Mouse (Mus musculus): ENCODE measurements around the gene Gm45837.

Gene Gm45837

DNA sequence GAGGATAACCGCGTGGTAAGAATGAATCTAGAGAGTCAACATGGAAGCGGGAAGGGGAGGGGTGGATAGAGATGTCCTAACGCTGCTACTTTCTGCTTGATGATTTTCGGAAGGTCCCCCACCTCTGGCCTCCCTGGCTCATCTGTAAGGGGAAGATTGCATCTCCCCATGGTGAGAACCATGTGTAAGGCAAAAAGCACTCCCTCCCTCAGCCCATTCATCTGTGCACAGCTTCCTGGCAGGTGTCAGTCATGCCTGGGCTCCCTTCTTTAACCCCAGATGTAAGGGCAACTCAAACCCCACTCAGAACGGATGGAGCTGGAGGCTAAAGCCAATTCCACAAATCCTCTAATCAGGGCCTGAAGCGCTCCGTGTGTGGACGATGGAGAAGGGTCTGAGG, 89.0 kb downstream of the Gm45837 start:
- DNase-seq (ENCODE audit: low read depth, low spot score) = no peak

DNA sequence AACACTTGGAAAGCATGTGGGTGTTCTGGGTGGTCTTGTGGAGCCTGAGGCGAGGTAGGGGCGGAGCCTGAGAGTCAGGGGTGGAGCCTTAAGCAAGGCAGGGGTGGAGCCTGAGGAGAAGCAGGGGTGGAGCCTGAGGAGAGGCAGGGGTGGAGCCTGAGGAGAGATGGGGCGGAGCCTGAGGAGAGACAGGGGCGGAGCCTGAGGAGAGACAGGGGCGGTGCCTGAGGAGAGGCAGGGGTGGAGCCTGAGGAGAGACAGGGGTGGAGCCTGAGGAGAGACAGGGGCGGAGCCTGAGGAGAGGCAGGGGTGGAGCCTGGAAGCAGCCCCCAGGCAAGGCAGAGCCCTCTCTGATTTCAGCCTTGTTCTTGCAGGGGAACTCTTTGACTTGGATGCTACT, 90.5 kb downstream of the Gm45837 start:
- DNase-seq (ENCODE audit: low read depth, low spot score) = peak; percentile 88

DNA sequence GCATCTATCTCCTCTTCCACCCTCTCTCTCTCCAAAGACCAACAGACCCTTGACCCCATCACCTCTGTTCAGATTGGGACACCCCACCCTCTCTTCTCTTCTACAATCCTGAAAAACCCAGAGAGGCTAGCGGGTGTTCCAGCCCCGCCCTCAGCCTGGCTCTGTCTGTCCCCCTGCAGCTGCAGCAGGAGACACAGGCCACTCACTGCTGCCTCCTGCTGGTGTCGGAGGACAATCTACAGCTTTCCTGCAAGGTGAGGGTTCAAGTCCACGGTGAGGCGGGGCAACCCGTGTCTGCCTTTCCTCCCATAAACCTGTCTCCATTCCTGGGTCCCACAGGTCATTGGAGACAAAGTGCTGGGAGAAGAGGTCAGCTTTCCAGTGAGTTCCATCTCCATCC, 91.0 kb downstream of the Gm45837 start:
- peak; percentile 86 for DNase-seq (ENCODE audit: low read depth, low spot score)

DNA sequence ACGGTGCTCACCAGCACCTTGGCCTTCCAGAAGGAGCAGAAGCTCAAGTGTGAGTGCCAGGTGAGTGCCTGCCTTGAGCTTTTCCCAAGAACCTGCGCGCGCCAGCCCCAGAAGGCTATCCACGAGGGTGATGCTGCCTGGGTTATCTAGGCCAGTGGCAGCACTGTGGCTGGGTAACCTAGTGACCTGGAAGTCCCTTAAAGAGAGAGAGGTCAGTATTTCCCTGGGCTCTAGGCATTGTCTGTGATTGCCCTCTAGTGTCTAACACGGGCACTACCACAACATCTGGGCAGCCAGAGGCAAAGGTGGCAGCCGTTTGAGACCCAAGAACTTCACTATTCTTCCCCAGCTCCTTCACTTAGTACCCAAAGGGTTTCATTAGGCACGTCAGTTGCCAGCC, 92.7 kb downstream of the Gm45837 start:
- DNase-seq (ENCODE audit: low read depth, low spot score) = peak; percentile 61

DNA sequence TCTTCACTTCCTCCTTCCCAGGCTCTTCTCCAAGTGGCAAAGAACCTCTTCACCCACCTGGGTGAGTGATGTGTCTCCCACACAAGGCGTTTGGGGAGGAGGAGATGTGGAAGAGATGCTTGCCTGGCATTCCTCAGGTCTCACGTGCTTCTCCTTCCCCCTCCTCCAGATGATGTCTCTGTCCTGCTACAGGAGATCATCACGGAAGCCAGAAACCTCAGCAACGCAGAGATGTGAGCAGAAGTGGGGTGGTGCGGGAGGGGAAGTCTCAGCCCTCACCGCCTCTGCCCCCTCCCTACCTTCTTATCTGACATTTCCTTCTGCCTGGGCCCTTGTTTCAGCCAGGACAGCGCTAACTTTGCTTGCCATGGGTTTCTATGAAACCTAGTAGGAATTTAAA, 93.1 kb downstream of the Gm45837 start:
- no peak for DNase-seq (ENCODE audit: low read depth, low spot score)

DNA sequence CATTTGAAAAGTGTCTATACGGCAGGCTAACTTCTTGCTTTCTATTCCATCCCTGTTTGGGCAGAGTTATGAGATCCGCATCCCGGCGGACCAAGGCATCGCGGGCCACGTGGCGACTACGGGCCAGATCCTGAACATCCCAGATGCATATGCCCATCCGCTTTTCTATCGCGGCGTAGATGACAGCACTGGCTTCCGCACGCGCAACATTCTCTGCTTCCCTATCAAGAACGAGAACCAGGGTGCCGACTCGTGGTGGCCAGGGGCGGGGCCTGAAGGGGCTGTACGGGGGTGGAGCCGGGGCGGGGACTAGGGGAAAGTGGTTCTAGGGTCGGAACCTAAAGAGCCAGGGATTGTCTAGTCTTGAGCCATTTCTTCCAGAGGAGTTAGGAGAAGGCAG, 93.8 kb downstream of the Gm45837 start:
- no peak for DNase-seq (ENCODE audit: low read depth, low spot score)

DNA sequence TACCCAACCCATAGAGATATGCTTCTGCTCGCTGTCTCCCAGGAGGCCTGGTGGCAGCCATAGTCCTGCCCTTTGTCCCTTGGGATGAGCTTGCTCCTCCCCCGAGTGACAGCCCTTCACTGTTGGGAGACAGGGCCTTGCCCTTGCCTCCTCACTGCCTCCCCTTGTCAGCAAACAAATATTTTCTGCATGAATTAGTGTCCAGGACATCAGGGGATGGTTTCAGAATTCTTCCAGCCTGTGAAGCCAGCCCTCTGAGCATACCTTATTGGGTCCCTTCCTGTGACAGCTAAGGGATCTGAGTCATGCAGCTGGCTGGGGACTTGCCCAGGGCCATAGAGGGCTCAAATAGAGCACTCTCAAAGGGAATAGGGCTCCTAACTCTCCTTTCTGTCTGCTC, 98.5 kb downstream of the Gm45837 start:
- no peak for DNase-seq (ENCODE audit: low read depth, low spot score)

DNA sequence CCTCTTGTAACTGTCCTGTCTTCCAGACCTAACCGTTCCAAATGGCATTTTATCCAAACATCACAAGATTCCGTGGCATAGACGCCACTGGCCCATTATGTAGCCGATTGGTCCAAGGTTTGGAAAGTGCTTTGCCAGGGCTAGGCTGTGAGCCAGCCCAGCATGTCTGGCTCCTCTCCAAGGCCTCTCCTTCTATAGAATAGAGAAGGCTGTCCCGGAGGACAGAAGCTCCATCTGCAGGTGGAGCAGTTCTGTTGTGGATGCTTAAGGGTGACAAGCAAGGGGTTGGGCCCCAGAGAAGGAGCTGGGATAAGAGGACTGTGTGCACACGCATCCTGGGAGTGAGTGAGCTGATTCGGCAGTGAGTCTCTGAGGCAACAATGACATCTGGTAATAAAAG, 103.0 kb downstream of the Gm45837 start:
- DNase-seq (ENCODE audit: low read depth, low spot score) = no peak

DNA sequence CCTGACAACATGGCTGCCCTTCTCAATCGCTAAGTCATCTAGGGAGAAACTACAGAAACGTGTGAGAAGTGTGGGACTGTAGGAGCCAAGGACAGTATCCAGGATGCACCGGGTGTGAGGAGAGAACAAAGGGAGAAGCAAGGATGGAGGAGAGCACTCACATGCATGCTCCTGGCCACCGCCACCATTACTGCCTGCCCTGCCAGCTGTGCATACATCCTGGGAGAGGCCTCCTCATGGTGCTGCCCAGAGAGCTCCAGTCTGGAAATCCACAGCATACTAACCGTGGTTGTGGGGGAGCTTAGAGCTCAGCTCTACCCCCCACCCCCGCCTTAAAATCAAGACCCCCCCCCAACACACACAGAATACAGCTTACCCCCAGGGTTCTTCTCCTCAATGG, 104.1 kb downstream of the Gm45837 start:
- DNase-seq (ENCODE audit: low read depth, low spot score) = no peak

DNA sequence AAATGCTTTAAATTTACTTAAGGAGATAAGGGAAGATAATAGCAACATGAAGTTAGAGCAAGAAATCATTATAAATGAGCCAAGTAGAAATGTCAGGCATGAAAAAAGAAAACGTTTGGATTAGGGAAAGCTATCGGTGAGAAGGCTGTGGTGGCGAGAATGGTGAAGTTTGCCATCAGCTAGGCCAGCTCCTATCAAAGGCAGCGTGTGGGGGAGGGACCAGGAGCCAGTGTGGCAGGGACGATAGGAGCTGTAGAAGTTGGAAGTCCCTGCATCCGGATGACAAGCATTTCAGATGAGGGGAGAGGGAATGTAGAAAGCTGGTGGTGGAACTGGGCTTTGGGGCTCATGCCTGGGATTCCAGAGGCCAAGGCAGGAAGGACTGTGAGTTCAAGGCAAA, 104.6 kb downstream of the Gm45837 start:
- DNase-seq (ENCODE audit: low read depth, low spot score) = no peak

DNA sequence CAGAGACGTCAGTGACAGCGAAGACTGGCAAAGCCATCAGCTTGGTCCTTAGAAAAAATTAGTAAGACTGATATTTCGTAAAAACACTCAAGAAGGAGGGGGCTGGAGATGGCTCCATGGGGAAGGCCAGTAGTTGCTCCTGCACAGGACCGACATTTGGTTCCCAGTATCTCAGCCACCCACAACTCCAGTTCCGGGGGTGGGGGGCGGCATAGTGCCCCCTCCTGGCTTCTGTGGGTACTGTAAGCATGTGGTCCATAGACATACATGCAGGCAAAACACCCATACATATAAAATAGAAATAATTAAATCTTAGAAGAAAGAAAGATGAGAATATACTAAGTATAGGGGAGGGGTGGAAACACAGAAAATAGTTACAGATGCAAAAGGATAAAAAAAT, 105.8 kb downstream of the Gm45837 start:
- peak; percentile 31 for DNase-seq (ENCODE audit: low read depth, low spot score)

DNA sequence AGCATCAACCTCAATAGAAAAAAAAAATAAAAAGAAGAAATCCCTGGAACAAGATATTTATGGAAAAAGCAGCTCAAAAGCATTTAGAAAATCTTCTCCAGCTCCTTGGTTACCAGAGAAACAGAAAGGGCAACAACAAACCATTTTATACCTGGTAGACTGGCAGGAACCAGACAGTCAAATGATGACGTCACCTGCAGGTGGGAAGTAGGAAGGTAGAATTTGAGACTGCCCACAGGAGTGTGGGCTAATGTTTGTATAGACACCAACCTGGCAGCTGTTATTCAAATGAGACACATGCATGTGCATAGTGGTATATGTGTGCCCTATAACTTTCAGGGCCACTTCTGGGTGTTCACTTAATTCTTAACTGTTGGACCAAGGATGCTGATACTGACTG, 111.0 kb downstream of the Gm45837 start:
- DNase-seq (ENCODE audit: low read depth, low spot score) = no peak

DNA sequence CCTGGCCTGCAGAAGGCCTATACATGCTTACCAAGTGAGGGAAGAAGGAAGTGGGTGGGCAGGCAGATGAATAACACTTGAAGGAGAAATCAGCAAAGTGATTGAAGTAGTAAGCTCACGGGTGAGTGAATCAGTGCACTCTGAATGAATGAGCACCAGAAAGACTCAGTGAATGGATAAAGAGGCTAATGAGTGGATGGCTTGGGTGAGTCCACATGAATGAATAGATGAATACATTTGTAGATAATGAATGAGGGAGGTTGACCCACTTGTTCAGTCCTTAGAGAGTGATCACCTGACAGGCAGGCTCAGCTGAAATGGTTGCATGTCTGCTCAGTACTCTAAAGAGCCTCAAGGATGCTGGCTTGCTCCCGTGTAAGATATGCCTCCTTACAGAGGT, 112.5 kb downstream of the Gm45837 start:
- no peak for DNase-seq (ENCODE audit: low read depth, low spot score)

DNA sequence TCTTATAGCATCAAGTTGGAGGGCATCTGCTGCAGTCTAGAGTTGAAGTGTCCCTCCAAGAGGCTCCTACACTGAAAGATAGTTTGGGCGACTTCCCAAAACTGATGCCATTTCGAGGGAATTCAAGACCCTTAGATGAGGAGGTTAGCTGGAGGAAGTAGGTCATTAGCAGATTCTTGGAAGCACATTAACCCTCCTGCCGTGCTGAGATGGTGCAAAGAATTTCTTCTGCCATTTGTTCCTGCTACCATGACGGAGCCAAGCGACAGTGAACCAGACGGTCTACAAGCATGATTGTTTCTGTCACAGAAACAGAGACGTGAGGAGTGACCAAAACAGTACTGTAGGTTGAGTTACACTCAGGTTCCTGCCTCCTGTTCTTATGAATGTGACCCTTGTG, 115.8 kb downstream of the Gm45837 start:
- no peak for DNase-seq (ENCODE audit: low read depth, low spot score)

DNA sequence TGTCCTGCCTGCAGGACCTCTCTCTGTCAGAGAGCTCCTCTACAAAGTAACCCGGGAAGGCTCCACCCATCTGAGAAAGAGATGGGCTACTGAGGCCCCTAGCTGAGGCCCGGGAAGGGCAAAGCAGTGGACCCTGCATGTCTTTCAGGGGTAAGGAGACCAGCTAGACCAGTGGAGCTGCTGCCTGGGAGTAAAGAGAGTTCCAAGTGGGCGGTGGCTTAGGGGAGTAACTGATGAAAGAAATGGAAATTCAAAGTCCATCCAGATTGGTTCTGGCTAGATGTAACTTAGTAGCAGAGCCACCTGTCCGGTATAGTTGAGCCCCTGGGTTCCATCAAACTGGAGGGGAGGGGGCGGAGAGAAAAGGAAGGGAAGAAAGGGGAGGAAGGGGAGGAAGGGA, 123.7 kb downstream of the Gm45837 start:
- no peak for DNase-seq (ENCODE audit: low read depth, low spot score)

DNA sequence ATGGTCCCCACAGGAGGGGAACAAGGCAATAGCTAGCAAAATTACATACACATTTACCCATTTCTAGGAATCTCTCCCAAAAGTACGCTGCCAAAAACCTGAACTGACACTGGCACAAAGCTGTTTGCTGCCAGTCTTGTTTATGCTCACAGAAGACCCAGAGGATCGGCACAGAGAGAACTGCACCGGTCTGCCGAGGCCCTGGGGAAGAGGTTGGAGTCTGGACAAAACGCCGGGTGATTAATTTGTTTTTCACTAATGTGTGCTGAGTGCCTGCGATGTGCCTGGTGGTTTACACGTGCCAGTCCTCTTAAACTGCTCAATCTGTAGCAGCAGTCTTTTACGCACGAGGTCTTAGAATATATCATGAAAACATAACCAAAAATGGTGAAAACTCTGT, 124.4 kb downstream of the Gm45837 start:
- DNase-seq (ENCODE audit: low read depth, low spot score) = no peak

DNA sequence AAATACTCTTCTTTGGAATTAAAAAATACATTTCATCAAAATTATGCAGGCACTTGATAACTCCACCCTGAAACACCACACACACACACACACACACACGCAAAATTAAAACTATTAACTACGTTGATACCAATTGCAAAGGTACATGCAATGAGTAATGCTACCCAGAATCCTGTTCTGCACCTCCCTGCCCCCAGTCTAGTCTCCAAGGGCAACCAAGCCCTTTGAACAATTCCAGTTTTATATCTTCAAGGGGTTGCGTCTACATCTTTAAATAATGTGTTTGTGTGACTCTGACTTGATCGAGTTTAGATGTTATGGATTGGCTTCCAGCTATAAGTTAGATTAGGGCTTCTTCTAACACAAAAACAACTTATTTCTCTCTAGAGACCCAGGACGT, 124.8 kb downstream of the Gm45837 start:
- no peak for DNase-seq (ENCODE audit: low read depth, low spot score)

DNA sequence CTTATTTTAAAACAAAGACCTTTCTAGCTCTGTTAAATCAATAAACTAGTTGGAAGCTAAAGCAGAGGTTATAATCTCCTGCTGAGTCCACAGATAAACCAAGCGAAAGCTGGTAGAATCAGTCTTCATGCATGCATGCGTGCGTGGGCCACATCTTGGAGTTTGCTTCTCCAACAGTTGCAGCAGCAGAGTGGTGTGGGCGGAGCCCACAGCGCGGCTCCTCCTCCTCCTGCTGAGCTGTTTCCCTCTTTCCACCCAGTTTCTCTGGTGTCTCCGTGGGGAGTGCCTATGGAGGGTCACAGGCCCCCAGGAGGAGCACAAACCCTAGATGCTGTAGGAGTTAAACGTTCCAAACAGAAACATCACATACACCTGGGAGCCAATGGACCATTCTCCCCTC, 126.9 kb downstream of the Gm45837 start:
- no peak for DNase-seq (ENCODE audit: low read depth, low spot score)

DNA sequence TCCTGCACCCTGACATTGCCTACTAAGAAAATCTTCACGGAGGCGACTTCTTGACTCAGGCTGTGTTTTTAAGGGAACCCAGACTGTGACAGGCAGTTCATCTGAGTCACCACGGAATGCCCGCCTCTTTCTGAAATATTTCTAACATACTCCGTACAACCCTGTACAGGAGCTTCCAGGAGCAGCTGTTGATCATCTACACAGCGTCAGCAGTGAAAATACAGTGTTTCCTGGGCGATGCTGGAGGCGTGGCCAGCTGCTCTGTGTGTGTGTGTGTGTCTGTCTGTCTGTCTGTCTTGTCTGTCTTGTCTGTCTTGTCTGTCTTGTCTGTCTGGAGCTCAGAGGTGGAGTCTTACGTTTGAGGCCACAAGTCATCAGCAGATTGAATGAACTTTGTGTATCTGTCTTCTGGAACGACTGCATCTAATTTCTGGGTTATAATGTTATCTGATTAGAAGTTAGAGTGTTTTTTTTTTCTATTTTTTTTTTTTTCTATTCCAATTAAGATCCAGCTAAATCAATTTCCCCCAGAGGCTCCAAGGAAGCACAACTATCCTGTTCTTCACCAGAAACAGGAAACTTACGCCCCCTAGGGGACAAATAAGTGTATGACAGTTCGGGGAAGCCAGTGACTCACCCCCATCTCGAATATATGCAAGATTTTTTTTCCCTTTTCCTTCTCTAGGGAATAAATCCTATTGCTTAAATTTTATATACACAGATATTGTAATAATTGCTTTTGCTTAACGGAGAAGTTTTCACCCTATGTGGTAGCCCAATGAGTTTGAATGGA, 127.7 kb downstream of the Gm45837 start:
- DNase-seq (ENCODE audit: low read depth, low spot score) = peak; percentile 32

DNA sequence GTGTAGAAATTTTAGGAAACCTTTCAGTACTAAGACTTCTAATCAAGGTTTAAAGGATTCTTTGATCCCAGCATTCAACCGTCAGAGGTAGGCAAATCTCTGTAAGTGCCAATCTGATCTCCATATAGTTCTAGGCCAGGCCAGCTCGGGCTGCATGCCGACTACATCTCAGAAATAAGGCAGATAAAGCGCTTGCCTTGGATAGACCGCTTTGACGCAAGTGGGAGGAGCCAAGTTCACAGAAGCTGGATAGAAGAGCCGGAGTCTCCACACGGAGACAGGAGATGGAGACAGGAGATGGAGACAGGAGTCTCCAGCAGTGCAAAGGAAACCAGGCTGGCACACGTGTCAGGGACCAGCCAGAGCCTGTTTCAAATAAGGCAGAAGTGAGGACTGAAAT, 129.1 kb downstream of the Gm45837 start:
- DNase-seq (ENCODE audit: low read depth, low spot score) = peak; percentile 13

DNA sequence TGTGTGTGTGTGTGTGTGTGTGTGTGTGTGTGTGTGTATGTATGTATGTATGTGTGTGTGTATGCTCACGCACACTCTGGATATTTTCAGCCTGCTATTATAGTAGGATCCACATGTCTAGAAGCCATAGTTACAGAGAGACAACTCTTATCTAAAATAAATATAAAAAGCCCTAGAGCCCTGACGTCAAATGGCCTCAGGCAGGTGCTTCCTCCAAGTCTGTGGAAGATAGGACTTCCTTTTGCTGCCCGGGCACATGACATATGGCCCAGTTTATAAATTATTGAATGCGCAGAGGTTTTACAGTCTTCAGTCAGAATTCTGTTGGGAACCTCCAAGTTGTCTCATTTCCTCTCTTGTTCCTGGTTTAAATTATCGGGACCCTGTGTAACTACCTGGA, 130.0 kb downstream of the Gm45837 start:
- DNase-seq (ENCODE audit: low read depth, low spot score) = no peak

DNA sequence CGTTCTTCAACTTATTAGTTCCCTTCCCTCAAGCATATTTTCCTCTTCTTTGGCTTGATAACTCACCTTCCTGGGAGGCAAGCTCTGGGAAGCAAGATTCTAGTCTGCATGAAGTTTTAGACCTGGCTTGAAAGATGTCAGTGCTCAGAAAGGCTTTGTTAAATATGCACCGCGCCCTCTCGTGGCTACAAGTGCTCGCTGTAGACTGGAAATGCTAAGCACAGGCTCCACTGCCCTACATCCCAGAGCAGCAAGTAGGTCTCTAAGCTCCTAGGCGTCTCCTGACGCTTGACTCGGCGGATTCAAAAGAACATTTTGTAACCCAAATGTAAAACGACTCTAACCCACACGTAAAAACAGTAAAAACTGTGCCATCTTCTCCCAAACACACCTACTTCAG, 130.4 kb downstream of the Gm45837 start:
- DNase-seq (ENCODE audit: low read depth, low spot score) = peak; percentile 87

DNA sequence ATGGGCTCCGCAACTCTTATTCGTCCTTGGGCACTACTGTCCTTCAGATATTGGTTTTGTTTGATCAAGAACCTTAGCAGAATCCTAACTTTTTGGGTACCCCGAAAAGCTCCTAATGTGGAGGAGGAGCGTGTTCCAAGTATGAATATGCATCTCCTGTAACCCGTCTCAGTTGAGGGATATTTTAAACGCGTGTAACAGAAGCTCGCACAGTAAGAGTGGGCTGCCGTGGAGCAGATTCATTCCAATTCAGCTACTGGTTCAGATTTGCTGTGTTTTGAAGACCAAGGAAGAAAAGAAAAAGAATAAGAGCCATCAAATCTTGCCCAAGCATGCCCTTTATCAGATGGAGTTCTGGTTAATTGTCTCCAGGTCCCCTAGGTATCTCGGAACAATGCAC, 131.0 kb downstream of the Gm45837 start:
- DNase-seq (ENCODE audit: low read depth, low spot score) = no peak

DNA sequence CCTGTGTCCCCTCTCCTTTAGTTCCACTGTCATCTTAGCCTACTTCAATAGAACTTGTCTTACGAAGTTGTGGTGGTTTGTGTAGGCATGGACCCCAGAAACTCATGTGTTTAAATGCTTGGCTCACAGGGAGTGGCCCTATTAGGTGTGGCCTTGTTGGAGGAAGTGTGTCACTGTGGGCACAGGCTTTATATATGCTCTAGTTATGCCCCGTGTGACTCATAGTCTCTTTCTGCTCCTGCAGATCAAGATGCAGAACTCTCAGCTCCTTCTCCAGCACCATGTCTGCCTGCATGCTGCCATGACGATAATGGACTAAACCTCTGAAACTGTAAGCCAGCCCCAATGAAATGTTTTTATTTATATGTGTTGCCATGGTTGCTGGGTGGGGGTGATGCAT, 137.0 kb downstream of the Gm45837 start:
- DNase-seq (ENCODE audit: low read depth, low spot score) = no peak
